Mouse (Mus musculus) 3T3-L1 (cell line): ENCODE measurements around the gene Relch.

Source experiments
- DNase-seq: peaks from one replicate; pipeline ENCODE4 v3.0.0-alpha.2; 2015; ENCODE audit warnings: low read depth, low spot score

Gene Relch

DNA sequence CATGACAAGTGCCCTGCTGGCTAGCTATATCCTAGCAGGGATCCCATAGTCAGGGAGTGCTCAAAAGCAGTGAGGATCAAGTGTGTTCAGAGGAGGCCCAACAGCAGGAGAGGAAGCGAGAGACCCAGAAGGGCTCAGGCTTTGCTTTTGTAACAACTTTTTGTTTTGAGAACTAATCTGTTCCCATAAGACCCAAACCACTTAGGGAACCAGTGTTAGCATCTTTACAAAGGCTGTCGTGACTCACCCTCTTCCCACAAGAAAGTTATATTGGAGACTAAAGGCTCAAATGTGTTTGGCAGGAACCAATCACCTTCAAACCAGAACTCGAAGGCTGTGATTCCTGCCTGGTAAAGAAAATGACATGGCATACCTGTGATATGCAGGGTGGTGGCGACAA is 132.0 kb downstream of the Relch start:
- no peak for DNase-seq

DNA sequence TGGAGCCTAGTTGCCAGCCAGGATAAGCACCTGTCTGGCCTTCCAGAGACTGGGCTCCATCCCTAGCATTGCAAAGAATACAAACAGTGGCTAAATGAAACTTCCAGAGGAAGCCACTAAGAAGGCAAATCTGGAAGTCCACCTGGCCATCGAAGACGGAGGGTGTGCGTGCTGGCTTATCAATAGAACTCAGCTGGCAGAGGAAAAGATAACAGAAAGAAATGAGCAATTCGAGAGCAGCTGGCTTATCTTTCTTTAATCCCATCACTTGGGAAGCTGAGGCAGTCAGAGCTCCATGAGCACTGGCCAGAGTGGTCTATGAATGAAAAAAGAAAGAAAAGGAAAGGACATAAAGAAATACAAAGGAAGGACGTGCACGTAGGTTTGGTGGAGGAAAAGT is 136.9 kb downstream of the Relch start:
- no peak for DNase-seq

DNA sequence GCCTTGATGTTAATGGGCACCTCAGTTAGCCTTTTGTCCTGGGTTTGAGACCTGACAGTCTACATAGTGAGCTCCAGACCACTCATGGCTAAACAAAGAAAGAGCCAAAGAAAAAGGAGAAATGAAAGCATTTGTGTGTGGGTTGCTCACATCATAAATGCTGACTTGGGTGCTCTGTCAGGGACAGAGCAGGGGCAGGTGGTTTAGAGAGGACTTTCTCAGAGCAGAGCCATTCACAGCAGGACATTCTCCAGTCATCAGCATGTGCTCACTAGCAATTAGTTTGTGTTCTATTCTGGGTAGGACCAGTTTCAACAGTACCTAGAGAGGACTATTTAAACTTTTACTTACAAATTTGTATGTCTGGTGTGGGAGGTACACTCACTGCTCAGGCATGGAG is 137.6 kb downstream of the Relch start:
- no peak for DNase-seq

DNA sequence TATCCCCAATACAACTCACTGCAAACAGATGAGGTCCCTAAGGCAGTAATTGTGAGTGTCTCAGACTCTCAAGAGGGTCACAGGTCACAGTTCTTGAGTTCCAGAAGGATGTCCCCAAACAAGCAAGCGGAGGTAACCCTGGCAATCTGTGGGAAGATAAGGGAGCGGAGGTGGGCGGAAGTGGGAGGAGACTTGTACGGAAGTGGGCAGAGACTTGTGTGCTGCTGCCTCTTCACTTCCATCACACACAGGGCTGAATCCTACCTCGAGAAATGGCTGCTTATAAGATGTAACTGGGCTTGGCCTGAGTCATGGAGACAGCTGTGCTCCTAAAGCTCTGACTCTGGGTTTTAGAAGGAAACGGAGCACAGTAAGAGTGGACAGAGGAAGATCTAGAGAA is 139.3 kb downstream of the Relch start:
- no peak for DNase-seq

DNA sequence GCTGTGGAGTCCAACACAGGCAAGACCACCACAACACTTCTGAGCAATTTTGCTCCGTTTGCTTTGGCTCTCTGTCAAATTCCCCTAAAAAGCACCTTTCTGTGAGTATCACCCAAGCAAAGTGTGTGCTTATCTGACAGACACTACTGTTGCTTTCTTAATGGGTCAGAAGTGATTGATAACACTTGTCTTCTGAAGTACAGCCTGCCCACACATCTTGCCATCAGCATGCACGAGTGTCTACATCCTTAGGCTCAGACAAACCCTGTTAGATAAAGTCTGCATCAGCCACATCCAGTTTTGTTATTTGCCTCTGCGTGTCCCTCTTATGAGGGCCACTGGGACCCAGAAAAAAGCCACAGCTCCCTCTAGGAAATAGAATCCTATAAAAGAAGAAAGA is 140.6 kb downstream of the Relch start:
- DNase-seq: no peak
